34 mouse cellular contexts compared by ENCODE assay signal in genomic region chr19:55931642-55932041, GRCm38 (mm10).
DNase-seq lines count a peak whose midpoint lies in the region; ATAC-seq and TF ChIP-seq lines count a peak whose summit lies in the region.
"Had no signal": no experiment of that assay in that cellular context is flagged by ENCODE, and none has a peak within 500 bp of the region (broad histone marks: within the 10 kb centered on the region; RNA-seq: fewer than 3 reads in every experiment).

No protein-coding gene starts in this region.

- DNase-seq in kidney, adult 9 months = peak; percentile 30
- no peak for DNase-seq in kidney, postnatal 14 days
- DNase-seq in R1 (ENCODE audit: low read depth, low spot score) = peak; percentile 52
- no peak for DNase-seq in embryo, embryonic 10.5 days (ENCODE audit: low spot score)
- DNase-seq in gastrocnemius, adult 18-20 months (ENCODE audit: low spot score) = no peak
- DNase-seq: adrenal gland, postnatal 25 days; cerebellum, adult 18-20 months; cerebellum, postnatal 14 days; embryo, embryonic 11 days; gastrocnemius, adult 2 months; heart, adult 2 months; heart, postnatal 4 days; kidney, postnatal 25 days; lung, adult 18-20 months; right cerebral cortex, adult 18-20 months; spleen, adult 18-20 months; thymus, adult 2 months; thymus, postnatal 36 days had no signal

- no peaks in the 10 kb centered on the region for H3K27me3 ChIP-seq in ES-Bruce4 (ENCODE audit: control insufficient read depth, insufficient read depth, low read length, poor library complexity, severe bottlenecking)
- H3K27me3 ChIP-seq in midbrain, embryonic 15.5 days (replicated peaks) = no peaks in the 10 kb centered on the region
- H3K27me3 ChIP-seq: embryonic facial prominence, embryonic 12.5 days; heart, embryonic 12.5 days; limb, embryonic 13.5 days; liver, embryonic 12.5 days; neural tube, embryonic 12.5 days; Patski had no signal

- no peak for ATAC-seq in midbrain, embryonic 15.5 days (replicated peaks)
- ATAC-seq: CD4-positive, CD25-positive, alpha-beta regulatory T cell, adult 4 months; forebrain, embryonic 15.5 days; hindbrain, embryonic 16.5 days; liver, embryonic 12.5 days; lung, postnatal 0 days; Patski had no signal

- no peak overlapping the region for H3K4me2 ChIP-seq in midbrain, embryonic 15.5 days
- H3K4me2 ChIP-seq: embryonic facial prominence, embryonic 12.5 days; forebrain, embryonic 15.5 days; heart, embryonic 12.5 days; limb, embryonic 13.5 days; liver, embryonic 12.5 days; neural tube, embryonic 12.5 days had no signal

- TF ChIP-seq CTCF in ES-Bruce4 (IDR thresholded peaks at IDR 0.05; ENCODE audit: low read depth, low read length) = no peak

- no peaks in the 10 kb centered on the region for H3K9me3 ChIP-seq in ES-Bruce4 (replicated peaks; ENCODE audit: control insufficient read depth, insufficient read depth, low read length, poor library complexity, severe bottlenecking)
- no peaks in the 10 kb centered on the region for H3K9me3 ChIP-seq in midbrain, embryonic 15.5 days
- H3K9me3 ChIP-seq: embryonic facial prominence, embryonic 12.5 days; forebrain, embryonic 15.5 days; heart, embryonic 12.5 days; liver, embryonic 12.5 days; neural tube, embryonic 12.5 days had no signal

- TF ChIP-seq EP300 in ES-Bruce4 (IDR thresholded peaks at IDR 0.05; ENCODE audit: insufficient read depth, low read depth, low read length) = no peak

- TF ChIP-seq POLR2A in ES-Bruce4 (IDR thresholded peaks at IDR 0.05; ENCODE audit: insufficient read depth, low read length) = no peak

- WGBS in midbrain, embryonic 15.5 days = 89% methylated on average over 17 of the region's 17 CpGs

- no peaks in the 10 kb centered on the region for H3K36me3 ChIP-seq in ES-Bruce4 (ENCODE audit: control insufficient read depth, insufficient read depth, low read length, poor library complexity, severe bottlenecking)
- no peaks in the 10 kb centered on the region for H3K36me3 ChIP-seq in midbrain, embryonic 15.5 days (replicated peaks)
- H3K36me3 ChIP-seq: forebrain, embryonic 15.5 days had no signal

- H3K9ac ChIP-seq in ES-Bruce4 (ENCODE audit: low read depth, poor library complexity, severe bottlenecking) = no peak overlapping the region
- no peak overlapping the region for H3K9ac ChIP-seq in midbrain, embryonic 15.5 days
- H3K9ac ChIP-seq: embryonic facial prominence, embryonic 12.5 days; forebrain, embryonic 15.5 days; heart, embryonic 12.5 days; limb, embryonic 13.5 days; liver, embryonic 12.5 days; neural tube, embryonic 12.5 days had no signal

- peak overlapping the region; percentile 27 for H3K4me3 ChIP-seq in ES-Bruce4 (ENCODE audit: low read depth, low read length)
- H3K4me3 ChIP-seq in midbrain, embryonic 15.5 days = no peak overlapping the region
- H3K4me3 ChIP-seq: embryonic facial prominence, embryonic 12.5 days; forebrain, embryonic 15.5 days; gastrocnemius, adult 2 months; heart, adult 2 months; heart, embryonic 12.5 days; layer of hippocampus, adult 2 months; left cerebral cortex, adult 2 months; limb, embryonic 13.5 days; liver, embryonic 12.5 days; myocyte; neural tube, embryonic 12.5 days had no signal

- H3K4me1 ChIP-seq in ES-Bruce4 (ENCODE audit: control insufficient read depth, insufficient read depth, low read length) = peaks cover 5% of the 10 kb centered on the region
- H3K4me1 ChIP-seq in midbrain, embryonic 15.5 days = peaks cover 9% of the 10 kb centered on the region
- H3K4me1 ChIP-seq: embryonic facial prominence, embryonic 12.5 days; forebrain, embryonic 15.5 days had no signal

- no peak overlapping the region for H3K27ac ChIP-seq in ES-Bruce4 (ENCODE audit: insufficient read depth, low read length)
- peak overlapping the region; percentile 68 for H3K27ac ChIP-seq in midbrain, embryonic 15.5 days
- H3K27ac ChIP-seq: embryonic facial prominence, embryonic 12.5 days; forebrain, embryonic 15.5 days; gastrocnemius, adult 2 months; heart, adult 2 months; layer of hippocampus, adult 2 months; left cerebral cortex, adult 2 months; limb, embryonic 13.5 days; macrophage; neural tube, embryonic 12.5 days had no signal

Comparison
In these comparisons a context has a peak if more than half of its experiments do, and no peak if none do; other contexts are left out.
1. DNase-seq: peak in kidney, adult 9 months (single experiment) and R1 (single experiment); none in kidney, postnatal 14 days (single experiment), embryo, embryonic 10.5 days (single experiment) and gastrocnemius, adult 18-20 months (single experiment).